Comparison of ENCODE assay signal across 7 mouse cellular contexts in the genomic region with DNA sequence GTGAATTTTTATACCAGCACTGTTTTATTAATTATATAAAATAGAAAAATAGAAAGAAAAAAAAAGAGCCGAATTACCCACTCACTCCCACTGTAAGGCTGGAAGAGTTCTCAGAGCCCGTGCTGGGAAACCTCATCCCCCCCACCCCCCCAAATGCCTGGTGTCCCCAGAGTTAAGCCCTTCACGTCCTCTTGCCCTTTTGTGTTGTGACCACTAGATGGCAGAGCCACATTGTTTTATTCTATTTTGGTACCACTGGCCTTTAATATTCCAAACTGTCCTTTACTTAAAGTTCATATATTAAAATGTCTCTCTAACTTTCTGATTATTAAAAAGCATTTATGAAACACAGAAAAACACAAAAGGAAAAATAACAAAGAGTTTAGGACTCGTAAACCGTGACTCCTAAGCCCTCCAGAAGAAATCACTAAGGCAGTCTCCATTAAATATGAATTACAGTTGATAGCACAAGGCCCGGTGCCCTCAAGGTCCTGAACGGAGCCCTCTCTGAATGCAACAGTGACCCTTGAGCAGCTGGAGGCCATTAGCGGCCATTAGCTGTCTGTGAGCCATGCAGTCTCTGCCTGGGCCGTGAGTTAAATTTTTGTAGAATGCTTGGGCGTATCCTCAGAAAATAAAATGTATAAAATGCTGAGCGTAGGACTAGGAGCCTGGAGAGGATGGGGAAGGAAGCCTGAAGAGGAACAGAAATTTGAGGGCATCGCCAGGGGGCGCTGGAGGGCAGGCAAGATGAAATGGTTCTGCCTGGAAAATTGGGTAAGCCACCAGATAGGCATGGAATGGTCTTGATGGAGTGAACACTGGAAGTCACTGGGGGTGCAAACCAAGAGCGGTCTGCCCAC. TPM values are rescaled to one million over a fixed set of nuclear protein-coding genes. Genes with fewer than 3 reads are reported as not detected.
DNase-seq lines count a peak whose midpoint lies in the region; ATAC-seq and TF ChIP-seq lines count a peak whose summit lies in the region.

No protein-coding gene starts in this region.

- no peak overlapping the region for H3K9ac ChIP-seq in intestine, embryonic 16.5 days (ENCODE audit: low read depth, low read length)
- no peak overlapping the region for H3K9ac ChIP-seq in midbrain, embryonic 13.5 days (replicated peaks)

- ATAC-seq in intestine, embryonic 16.5 days, result peak; percentile 14; the same call in 1 of the 2 replicates
- ATAC-seq in midbrain, embryonic 13.5 days, result 0 out of 2 replicates have a peak, but pooled peaks have one; percentile 65

- peak; percentile 91 for TF ChIP-seq CTCF in cortical plate, adult 2 months (IDR thresholded peaks at IDR 0.05; ENCODE audit: extremely low read depth, insufficient read depth, low read length)
- peak; percentile 87; the same call in 1 of the 2 replicates for TF ChIP-seq CTCF in small intestine, adult 2 months (IDR thresholded peaks at IDR 0.05; ENCODE audit: extremely low read depth, insufficient read length, insufficient replicate concordance, low read depth, low read length)

- peak; percentile 89 for DNase-seq in adrenal gland, adult 18-20 months (ENCODE audit: low spot score in 2 of 2)
- DNase-seq in gastrocnemius, adult 8-10 months (ENCODE audit: low spot score in 2 of 2), result peak; percentile 75 to 82
- peak; percentile 91 to 98 for DNase-seq in left cerebral cortex, postnatal 25 days (ENCODE audit: low spot score in 2 of 2)

- H3K36me3 ChIP-seq in intestine, embryonic 16.5 days (ENCODE audit: control insufficient read depth, insufficient read depth, low read length), result no peaks in the 10 kb centered on the region
- no peaks in the 10 kb centered on the region for H3K36me3 ChIP-seq in midbrain, embryonic 13.5 days
- H3K36me3 ChIP-seq in small intestine, adult 2 months (ENCODE audit: control insufficient read depth, insufficient read depth, low read length), result peaks cover 28% of the 10 kb centered on the region

- H3K4me2 ChIP-seq in intestine, embryonic 16.5 days (ENCODE audit: low read depth, low read length), result no peak overlapping the region
- no peak overlapping the region for H3K4me2 ChIP-seq in midbrain, embryonic 13.5 days (replicated peaks)

- H3K9me3 ChIP-seq in intestine, embryonic 16.5 days (ENCODE audit: control insufficient read depth, low read length), result no peaks in the 10 kb centered on the region
- H3K9me3 ChIP-seq in midbrain, embryonic 13.5 days, result no peaks in the 10 kb centered on the region

- no peaks in the 10 kb centered on the region for H3K27me3 ChIP-seq in intestine, embryonic 16.5 days (replicated peaks; ENCODE audit: control insufficient read depth, insufficient read depth, low read length)
- H3K27me3 ChIP-seq in midbrain, embryonic 13.5 days, result no peaks in the 10 kb centered on the region
- H3K27me3 ChIP-seq in small intestine, adult 2 months (ENCODE audit: control insufficient read depth, insufficient read depth, low read length), result no peaks in the 10 kb centered on the region

- intact Hi-C loops in left cerebral cortex, postnatal 25 days (cut with DNase I), result loop anchor here (1.0 to 5.0 kb wide), 5 partner anchors 145 to 485 kb away; partner anchors contain the start of gene Adrb1

- no peak overlapping the region for H3K27ac ChIP-seq in cortical plate, adult 2 months (ENCODE audit: insufficient read depth, low read length)
- H3K27ac ChIP-seq in intestine, embryonic 16.5 days (ENCODE audit: low read length), result peak overlapping the region; percentile 68; the same call in 1 of the 2 replicates
- H3K27ac ChIP-seq in midbrain, embryonic 13.5 days, result peak overlapping the region; percentile 25; the same call in 1 of the 2 replicates
- H3K27ac ChIP-seq in small intestine, adult 2 months (ENCODE audit: insufficient read depth, low read depth, low read length), result no peak overlapping the region

- TF ChIP-seq POLR2A in cortical plate, adult 2 months (IDR thresholded peaks at IDR 0.05; ENCODE audit: extremely low read depth, insufficient read depth, low read length), result no peak
- TF ChIP-seq POLR2A in small intestine, adult 2 months (IDR thresholded peaks at IDR 0.05; ENCODE audit: low read depth, low read length), result no peak

- WGBS in intestine, embryonic 16.5 days, result 35% methylated on average over 14 of the region's 14 CpGs
- 34% methylated on average over 14 of the region's 14 CpGs for WGBS in midbrain, embryonic 13.5 days
- 52% methylated on average over 14 of the region's 14 CpGs for WGBS in small intestine, adult 2 months

- H3K4me3 ChIP-seq in cortical plate, adult 2 months (ENCODE audit: insufficient read depth, low read length), result no peak overlapping the region
- no peak overlapping the region for H3K4me3 ChIP-seq in intestine, embryonic 16.5 days (ENCODE audit: low read length)
- no peak overlapping the region for H3K4me3 ChIP-seq in midbrain, embryonic 13.5 days (replicated peaks)
- no peak overlapping the region for H3K4me3 ChIP-seq in small intestine, adult 2 months (ENCODE audit: low read depth, low read length)

- H3K4me1 ChIP-seq in cortical plate, adult 2 months (ENCODE audit: control insufficient read depth, insufficient read depth, low read length), result 0 out of 2 replicates have a peak, but pooled peaks cover 1% of the 10 kb centered on the region
- peaks cover 21% of the 10 kb centered on the region for H3K4me1 ChIP-seq in intestine, embryonic 16.5 days (ENCODE audit: control insufficient read depth, insufficient read depth, low read length)
- H3K4me1 ChIP-seq in midbrain, embryonic 13.5 days (replicated peaks), result peaks cover 17% of the 10 kb centered on the region
- H3K4me1 ChIP-seq in small intestine, adult 2 months (ENCODE audit: control insufficient read depth, insufficient read depth, insufficient read length, low read length), result peaks cover 8% of the 10 kb centered on the region; the same call in 1 of the 2 replicates

RNA-seq across cellular contexts. Expression of gene Casp7, which starts 25.8 kb away (rescaled TPM):
- 1 to 10 TPM; 5.5 to 6.1 TPM for total RNA-seq in adrenal gland, adult 18-20 months (2021)
- 4.4 TPM in 2 replicates for polyA plus RNA-seq in cortical plate, adult 2 months (2012; rRNA removed)
- 1 to 10 TPM; 3.1 to 5.9 (median 4.7) TPM for total RNA-seq in gastrocnemius, adult 8-10 months (2022)
- 41.0 and 41.7 TPM in 2 replicates for polyA plus RNA-seq in intestine, embryonic 16.5 days (2015; fragmentation: Nextera tagmentation; extraction: Ambion mirVana)
- 1 to 10 TPM; 3.5 to 3.8 TPM for total RNA-seq in left cerebral cortex, postnatal 25 days (2021)
- polyA plus RNA-seq in midbrain, embryonic 13.5 days (2015; fragmentation: Nextera tagmentation; extraction: Ambion mirVana), result 13.0 and 14.8 TPM in 2 replicates
- 57.2 and 112 TPM in 2 replicates for polyA plus RNA-seq in small intestine, adult 2 months (2012; rRNA removed)

RNA-seq across cellular contexts. Expression of gene Nrap, which starts 32.9 kb away (rescaled TPM):
- under 1 TPM in 1 of 2 experiments, not detected in 1; 0.96 TPM for total RNA-seq in adrenal gland, adult 18-20 months (2021)
- polyA plus RNA-seq in cortical plate, adult 2 months (2012; rRNA removed), result 0.38 and 0.40 TPM in 2 replicates
- 100 to 1,000 TPM; 779 to 919 (median 871) TPM for total RNA-seq in gastrocnemius, adult 8-10 months (2022)
- 0.33 and 0.40 TPM in 2 replicates for polyA plus RNA-seq in intestine, embryonic 16.5 days (2015; fragmentation: Nextera tagmentation; extraction: Ambion mirVana)
- total RNA-seq in left cerebral cortex, postnatal 25 days (2021), result under 1 TPM; 0.64 to 0.69 TPM
- 0.24 and 0.50 TPM in 2 replicates for polyA plus RNA-seq in midbrain, embryonic 13.5 days (2015; fragmentation: Nextera tagmentation; extraction: Ambion mirVana)
- 0.41 and 1.7 TPM in 2 replicates for polyA plus RNA-seq in small intestine, adult 2 months (2012; rRNA removed)

RNA-seq across cellular contexts. Expression of gene Plekhs1, which starts 38.7 kb away (rescaled TPM):
- total RNA-seq in adrenal gland, adult 18-20 months (2021), result not detected
- polyA plus RNA-seq in cortical plate, adult 2 months (2012; rRNA removed), result 0.38 and 0.61 TPM in 2 replicates
- total RNA-seq in gastrocnemius, adult 8-10 months (2022), result under 1 TPM in 1 of 4 experiments, not detected in 3; 0.11 TPM
- 0.61 and 0.65 TPM in 2 replicates for polyA plus RNA-seq in intestine, embryonic 16.5 days (2015; fragmentation: Nextera tagmentation; extraction: Ambion mirVana)
- total RNA-seq in left cerebral cortex, postnatal 25 days (2021), result 1 to 10 TPM in 1 of 2 experiments, under 1 TPM in 1; 0.96 to 1.1 TPM
- polyA plus RNA-seq in midbrain, embryonic 13.5 days (2015; fragmentation: Nextera tagmentation; extraction: Ambion mirVana), result 0.07 and 0.13 TPM in 2 replicates
- polyA plus RNA-seq in small intestine, adult 2 months (2012; rRNA removed), result 0.27 and 0.37 TPM in 2 replicates

Comparison
In these comparisons a context has a peak if more than half of its experiments do, and no peak if none do; other contexts are left out.
1. H3K27ac ChIP-seq: peak in intestine, embryonic 16.5 days (single experiment) and midbrain, embryonic 13.5 days (single experiment); none in cortical plate, adult 2 months (single experiment) and small intestine, adult 2 months (single experiment).
2. Peak in every context shown above with its lines, with median percentiles within 50 percentile points of each other: DNase-seq.